Mouse (Mus musculus) cerebellum, postnatal 25 days (tissue): ENCODE measurements at regions not wholly inside any gene's neighbourhood (a gene's known extent, or its start where the extent isn't known, plus 50 kb on each side); places are given as distances from the start of the nearest gene placed in this dataset.
A peak's percentile ranks its signal among the peaks of the same experiment; 100 is the strongest.
"Not testable (repeated sequence)": the region's sequence is repeated elsewhere in the genome, so short reads cannot be mapped to it uniquely, and the experiment has no call there.

Experiments used
- DNase-seq, 2 experiments: peaks; one replicate each; pipeline ENCODE4 v3.0.0; 2021; ENCODE audit warnings: mixed read lengths in 2 of 2

DNA sequence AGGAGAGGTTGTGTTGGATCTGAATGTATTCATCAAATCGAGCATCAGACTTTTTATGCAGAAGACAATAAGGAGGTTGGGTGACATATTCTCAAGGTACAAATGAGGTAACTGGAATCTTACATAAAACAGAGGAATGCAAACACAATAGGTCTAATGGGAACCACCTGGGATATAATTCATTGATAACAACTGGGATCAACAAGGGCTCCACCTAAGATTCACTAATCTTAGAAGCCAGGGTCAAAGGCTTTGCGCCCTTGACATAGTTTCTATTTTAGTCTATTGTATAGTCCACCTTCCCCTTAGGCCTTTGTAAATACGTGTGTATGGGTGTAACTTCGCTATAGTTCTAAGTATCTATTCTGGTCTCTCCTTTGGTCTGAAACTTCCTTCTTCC lies 269.0 kb downstream of the Ankrd7 start:
- DNase-seq, result not testable (repeated sequence)

DNA sequence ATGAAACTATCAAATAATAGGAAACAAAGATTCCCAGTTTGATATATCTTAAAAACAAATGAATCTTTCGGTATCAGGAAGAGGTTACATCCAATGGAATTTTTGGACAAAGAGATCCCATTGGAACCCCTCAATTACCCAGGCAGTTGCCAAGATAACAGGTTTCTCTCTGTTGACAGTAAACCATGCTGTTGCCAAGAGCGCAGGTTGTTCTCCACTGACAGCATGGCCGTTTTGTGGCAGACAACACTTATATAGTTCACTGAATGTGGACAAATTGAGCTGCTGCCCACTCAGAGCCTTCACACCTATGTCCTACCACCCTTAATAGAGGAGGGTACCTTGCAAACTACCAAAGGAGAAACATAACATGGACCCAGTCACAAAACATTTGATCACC lies 297.4 kb downstream of the Ankrd7 start:
- DNase-seq, result peak; percentile 33 to 55

DNA sequence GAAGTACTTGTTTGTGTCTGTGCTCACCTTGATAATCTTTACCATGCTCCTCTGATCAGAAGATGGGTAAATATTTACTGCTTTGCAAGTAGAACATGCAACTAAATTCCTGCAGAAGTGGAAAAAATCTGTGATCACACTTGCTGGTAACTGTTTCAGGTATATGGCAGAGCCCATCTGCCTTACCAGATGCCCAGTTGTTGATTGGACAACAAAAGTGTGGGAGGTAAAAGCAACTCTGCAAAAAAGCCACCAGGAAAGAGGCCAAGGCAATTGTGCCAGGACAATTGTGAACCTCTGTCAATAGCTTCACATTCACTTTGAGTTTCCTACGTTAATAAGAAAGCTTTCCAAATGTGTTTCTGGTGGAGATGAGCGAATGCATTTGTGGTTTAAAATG lies 298.1 kb downstream of the Ankrd7 start:
- DNase-seq, result peak; percentile 43 to 59
